Mouse (Mus musculus): ENCODE results near the gene Krt71.

The Krt71 gene

DNA sequence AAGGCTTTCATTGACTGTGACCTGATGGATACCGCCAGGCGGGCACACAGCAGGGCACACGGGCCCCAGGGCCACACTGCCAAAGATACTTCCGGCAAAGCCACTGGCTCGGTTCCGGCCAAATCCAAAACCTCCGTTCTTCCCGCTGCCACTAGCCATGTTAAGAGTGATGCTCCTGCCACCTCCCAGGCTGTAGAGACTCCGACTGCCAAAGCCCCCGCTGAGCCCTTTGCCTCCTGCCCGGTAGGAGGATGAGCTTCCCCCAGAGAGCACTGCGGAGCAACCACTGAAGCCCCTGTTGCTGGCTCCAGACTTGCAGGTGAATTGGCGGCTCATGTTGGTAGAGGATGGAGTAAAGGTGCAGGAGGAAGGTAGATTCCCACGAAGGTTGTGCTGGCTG is at the start of gene Krt71:
TSS of gene Krt71 (minus strand) at position 399 of the 400 bp plus-strand sequence.
- in situ Hi-C loops (cut with MboI, MseI), result no loop called here

DNA sequence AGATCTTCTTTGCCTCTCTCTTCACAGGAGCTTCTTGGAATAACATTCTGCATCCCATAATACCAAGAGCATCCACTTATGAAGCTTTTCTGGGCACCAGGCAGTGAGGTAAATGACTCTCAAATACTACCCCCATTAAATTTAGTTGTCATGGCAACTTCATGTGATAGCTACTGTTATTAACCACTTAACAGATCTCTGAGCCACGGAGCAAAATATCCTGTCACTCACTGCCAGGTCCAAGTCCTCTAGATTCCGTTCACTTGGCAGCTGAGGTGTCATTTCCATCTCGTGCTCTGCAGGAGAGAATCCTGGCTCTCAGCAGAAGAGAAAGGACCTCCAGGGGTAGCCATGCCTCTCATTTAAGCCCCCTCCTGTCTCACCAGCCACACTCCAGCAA is 48.0 kb upstream of the Krt71 start:
- in situ Hi-C loops (cut with MboI, MseI), result no loop called here

- in situ Hi-C loops (cut with MboI, MseI), result no loop called here
Measured at GRCm38 (mm10) chr15:101786360-101786759, 43.5 kb upstream of the Krt71 start, which contains the start of gene Krt72. TSS of gene Krt72 (minus strand) at chr15:101786460.

DNA sequence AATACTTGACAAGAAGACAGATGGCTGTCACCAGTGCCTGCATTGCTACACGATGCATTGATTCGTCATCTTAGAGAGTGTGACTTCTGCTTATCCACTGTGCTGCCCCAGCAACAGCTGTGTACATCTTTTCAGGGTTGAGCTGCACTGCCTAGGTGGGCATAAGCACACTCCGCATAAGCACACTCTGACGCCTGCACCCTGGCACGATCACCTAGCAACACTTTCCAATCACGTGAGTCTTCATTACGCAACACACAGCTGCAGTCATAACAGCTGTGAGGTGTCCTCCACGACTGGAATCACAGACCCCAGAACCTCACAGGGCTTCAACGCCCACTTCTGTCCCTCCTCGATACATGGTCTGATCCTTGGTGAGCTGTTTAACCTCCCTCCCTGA is 30.5 kb upstream of the Krt71 start:
- in situ Hi-C loops (cut with MboI, MseI), result no loop called here

DNA sequence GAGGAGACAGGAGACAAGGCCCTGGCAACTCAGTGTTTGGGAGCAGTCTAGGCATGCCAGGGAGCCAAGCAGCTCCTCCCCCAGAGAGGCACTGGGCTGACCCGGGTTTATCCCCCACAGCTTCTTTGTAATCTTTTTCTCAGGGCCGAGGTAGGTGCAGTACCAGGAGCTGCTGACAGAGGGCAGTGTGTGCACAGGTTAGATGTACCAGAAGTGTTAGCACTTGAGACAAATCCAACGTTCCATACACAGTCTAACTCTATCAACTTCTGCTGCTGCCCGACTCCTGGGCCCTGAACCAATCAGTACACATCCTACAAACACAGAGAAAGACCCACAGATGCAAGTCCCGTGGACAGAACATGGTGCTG is 29.8 kb upstream of the Krt71 start:
- in situ Hi-C loops (cut with MboI, MseI), result no loop called here

- in situ Hi-C loops (cut with MboI, MseI), result no loop called here
Measured at GRCm38 (mm10) chr15:101772080-101772710, 29.3 kb upstream of the Krt71 start.

GRCm38 (mm10) chr15:101770226-101770625 is 27.3 kb upstream of the Krt71 start:
- in situ Hi-C loops (cut with MboI, MseI), result no loop called here

DNA sequence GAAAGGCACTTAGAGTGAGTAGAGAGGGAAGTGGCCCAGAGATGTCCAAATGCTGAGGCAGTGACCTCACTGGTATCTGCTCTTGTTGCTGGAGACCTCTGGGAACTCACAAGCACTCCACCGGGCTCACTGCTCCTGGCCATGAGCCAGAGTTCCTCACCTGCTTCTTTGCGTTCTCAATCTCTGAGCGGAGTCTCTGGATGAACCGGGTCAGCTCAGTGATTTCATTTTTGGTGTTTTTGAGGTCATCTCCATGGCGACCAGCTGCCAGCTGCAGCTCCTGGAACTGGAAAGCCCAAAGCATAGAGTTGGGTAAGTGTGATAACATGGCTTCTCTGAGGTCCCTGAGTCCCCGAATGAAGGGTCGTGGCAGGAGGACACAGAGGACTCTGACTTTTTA is 5.1 kb downstream of the Krt71 start:
- in situ Hi-C loops (cut with MboI, MseI), result no loop called here

DNA sequence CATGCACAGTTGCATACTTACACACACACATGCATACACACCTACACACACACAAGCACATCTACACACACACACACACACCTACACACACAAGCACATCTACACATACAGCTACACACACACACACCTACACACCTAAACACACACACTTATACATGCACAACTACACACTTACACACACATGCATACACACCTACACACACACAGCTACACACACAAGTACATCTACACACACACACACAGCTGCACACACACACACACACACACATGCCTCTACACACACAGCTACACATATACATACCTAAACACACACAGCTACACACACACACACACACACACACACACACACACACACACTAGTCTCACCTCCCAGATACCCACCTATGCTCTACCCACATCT is 12.3 kb downstream of the Krt71 start:
- in situ Hi-C loops (cut with MboI, MseI), result no loop called here

- in situ Hi-C loops (cut with MboI, MseI), result loop anchor here (25.0 kb wide), 1 partner anchor 1787 kb away; no protein-coding TSS in a partner anchor
Measured at GRCm38 (mm10) chr15:101724686-101725085, 18.2 kb downstream of the Krt71 start.

- in situ Hi-C loops (cut with MboI, MseI), result loop anchor here (25.0 kb wide), 1 partner anchor 1779 kb away; no protein-coding TSS in a partner anchor
Measured at GRCm38 (mm10) chr15:101715831-101716230, 27.1 kb downstream of the Krt71 start.

GRCm38 (mm10) chr15:101714356-101714755 is 28.6 kb downstream of the Krt71 start:
- in situ Hi-C loops (cut with MboI, MseI), result loop anchor here (5.0 to 25.0 kb wide), 2 partner anchors 87 to 1777 kb away; partner anchors contain the start of gene Gm5414

DNA sequence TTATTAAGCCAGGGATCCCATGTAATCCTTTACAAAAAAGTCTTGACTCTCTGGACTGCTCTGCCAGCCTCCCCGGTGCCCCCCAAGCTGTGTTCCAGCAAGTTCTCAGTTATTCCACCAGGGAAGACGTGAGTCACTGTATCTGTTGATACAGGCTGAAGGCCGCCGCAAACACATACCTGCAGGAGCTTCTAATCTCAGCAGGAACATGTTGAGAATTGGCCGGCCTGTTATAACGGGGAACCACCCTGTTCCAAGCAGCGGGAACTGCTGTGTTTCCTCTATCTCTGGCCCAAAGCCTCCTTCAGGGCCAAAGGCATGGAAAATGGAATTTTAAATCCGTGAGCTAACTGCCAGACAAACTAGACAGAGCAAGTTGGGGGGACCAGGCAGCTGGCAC is 29.2 kb downstream of the Krt71 start:
- in situ Hi-C loops (cut with MboI, MseI), result loop anchor here (5.0 to 25.0 kb wide), 2 partner anchors 86 to 1776 kb away; partner anchors contain the start of gene Gm5414

DNA sequence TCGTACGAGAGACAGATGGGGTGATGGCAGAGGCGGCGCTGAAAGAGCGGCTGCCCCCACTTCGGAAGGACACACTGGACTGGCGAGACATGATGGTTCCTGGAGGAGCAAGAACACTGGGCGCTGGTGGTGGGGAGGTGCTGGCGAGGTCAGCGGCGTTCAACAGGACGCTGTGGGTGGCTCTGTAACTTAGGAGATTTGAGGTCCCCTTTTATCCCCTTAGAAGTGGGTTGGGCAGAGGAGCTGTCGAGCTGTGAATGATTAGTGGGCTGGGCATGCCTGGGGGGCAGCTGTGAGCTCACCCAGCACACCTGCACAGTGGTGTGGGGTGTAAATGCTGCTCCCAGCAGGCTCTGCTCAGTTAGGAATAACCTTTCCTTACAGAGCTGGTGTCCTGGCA is 30.2 kb downstream of the Krt71 start, which contains the start of gene Krt5:
TSS of gene Krt5 (minus strand) at position 179 of the 400 bp plus-strand sequence.
- in situ Hi-C loops (cut with MboI, MseI), result loop anchor here (5.0 to 25.0 kb wide), 2 partner anchors 85 to 1775 kb away; partner anchors contain the start of gene Gm5414

- in situ Hi-C loops (cut with MboI, MseI), result loop anchor here (25.0 kb wide), 1 partner anchor 1771 kb away; no protein-coding TSS in a partner anchor
Measured at GRCm38 (mm10) chr15:101708683-101709082, 34.2 kb downstream of the Krt71 start.

DNA sequence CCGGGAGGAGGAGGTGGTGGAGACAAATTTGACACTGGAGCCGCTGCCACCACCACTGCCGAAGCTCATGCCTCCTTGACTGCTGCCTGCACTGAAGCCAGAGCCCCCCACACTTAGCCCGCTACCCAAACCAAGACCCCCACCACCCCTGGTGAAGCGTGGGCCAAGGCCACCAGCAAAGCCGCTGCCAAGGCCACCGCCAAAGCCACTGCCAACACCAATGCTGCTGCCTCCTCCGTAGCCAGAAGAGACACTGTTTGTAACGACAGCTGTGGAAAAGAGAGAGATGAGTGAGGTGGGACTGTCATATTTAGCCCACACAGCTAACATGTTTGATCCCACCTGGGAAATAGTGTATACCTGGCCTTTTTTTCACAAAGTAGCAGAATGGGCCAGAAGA is 35.5 kb downstream of the Krt71 start:
- in situ Hi-C loops (cut with MboI, MseI), result loop anchor here (25.0 kb wide), 1 partner anchor 1770 kb away; no protein-coding TSS in a partner anchor

DNA sequence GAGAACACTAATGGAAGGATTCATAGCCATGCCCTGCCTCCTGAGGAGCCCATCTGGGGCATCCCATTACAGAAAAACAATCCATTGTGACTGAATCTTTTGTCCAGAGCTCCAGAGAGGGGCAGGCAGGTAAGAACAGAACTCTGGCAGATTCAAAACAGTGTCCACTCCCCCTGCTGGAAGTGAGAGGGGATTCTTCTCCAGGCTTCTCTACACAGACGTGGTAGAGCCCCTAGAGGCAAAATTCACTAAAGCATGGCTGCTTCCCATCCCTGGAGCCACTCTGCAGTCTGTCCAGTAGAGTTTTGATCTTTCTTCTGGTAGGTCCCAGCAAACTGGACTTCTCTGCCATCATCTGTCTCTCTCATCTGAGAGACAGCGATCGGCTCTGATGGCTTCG is 38.8 kb downstream of the Krt71 start:
- in situ Hi-C loops (cut with MboI, MseI), result loop anchor here (25.0 kb wide), 1 partner anchor 1767 kb away; no protein-coding TSS in a partner anchor

DNA sequence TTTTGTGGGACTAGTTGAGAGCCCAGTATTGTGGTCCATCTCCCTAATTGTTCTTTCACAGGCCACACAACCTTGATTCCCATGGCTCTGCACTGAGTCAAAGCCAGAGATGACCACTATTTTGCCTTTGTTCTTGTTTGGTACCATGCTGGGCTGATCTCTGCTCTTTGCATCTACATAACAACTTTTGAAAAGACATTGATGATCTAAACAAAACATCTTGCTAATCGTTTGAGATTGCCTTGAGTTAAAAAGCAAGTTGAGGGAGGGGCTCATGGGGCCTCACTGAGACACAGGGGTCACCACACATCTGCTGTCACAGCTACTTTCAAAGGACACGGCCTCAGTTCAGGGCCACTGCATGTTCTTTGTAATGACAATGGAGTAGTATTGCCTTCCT is 40.5 kb downstream of the Krt71 start:
- in situ Hi-C loops (cut with MboI, MseI), result loop anchor here (25.0 kb wide), 1 partner anchor 1765 kb away; no protein-coding TSS in a partner anchor

DNA sequence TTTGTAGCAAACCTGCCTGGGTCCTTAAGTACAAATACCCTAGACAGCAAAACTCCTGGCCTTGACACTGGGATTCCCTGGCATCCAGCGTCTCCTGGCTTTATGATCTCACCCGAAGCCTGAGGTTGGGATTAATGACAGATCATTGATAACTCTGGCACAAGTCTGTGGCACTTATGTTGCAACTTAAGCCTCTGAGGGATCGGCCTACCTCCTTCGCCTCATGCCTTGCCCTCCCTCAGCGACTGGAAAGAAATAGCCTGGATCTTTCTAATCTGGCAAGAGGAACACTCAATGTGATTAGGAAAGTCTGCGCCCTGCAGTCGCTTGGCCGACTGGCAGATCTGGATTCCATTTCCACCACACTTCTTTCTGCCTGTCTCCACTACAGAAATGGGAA is 43.0 kb downstream of the Krt71 start:
- in situ Hi-C loops (cut with MboI, MseI), result loop anchor here (25.0 kb wide), 1 partner anchor 1763 kb away; no protein-coding TSS in a partner anchor

DNA sequence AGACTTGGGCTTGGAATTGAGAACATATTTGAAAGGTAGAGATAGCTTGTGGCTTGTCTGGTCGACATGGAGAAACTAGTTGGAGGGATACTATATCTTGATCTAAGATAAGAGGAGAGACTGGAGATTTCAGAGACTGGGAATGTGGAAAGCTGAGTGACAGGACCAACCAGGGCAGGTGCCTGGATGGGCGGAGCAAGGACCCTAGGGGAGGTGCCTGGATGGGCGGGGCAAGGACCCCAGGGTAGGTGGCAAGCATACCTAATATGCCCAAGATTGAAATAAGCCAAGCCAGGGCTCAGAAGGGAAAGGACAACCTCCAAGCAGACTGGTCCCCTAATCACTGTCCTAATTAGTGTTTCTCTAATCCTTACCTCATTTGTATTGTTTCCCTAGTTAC is 43.7 kb downstream of the Krt71 start:
- in situ Hi-C loops (cut with MboI, MseI), result no loop called here

GRCm38 (mm10) chr15:101697326-101698188 is 45.4 kb downstream of the Krt71 start:
- in situ Hi-C loops (cut with MboI, MseI), result no loop called here

DNA sequence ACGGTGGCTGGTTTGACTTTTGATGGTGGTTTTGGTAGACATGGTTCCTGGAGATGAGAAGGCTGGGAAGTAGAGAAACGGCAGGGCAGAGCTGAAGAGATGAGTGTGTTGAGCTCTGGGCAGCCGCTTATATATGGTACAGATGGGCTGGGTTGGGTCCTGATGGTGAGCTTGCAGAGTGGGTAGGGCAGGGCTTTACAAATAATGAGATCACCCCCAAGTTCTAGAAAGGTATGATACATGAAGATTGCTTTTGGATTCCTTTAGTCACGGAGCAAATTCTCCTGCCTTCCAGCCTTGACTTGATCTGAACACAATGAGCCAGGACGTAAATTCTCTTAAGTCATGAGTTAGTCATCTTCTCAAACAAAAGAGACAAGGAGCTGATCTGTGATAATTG is 48.7 kb downstream of the Krt71 start, which contains the start of gene Krt6a:
TSS of gene Krt6a (minus strand) at position 101 of the 400 bp plus-strand sequence.
- in situ Hi-C loops (cut with MboI, MseI), result no loop called here
